Mouse (Mus musculus) thymus, adult 2 months (tissue): ENCODE data around the gene Gm20388. TPM values are rescaled to one million over a fixed set of nuclear protein-coding genes. Genes with fewer than 3 reads are reported as not detected.

Experiments
- DNase-seq: peaks from one replicate; pipeline ENCODE4 v3.0.0; 2021
- H3K27ac ChIP-seq: fragments of 200-500 bp; 2 replicates; pipeline ENCODE4 v1.5.1; 2012; ENCODE audit warnings: low read length, control low read depth; ENCODE audit not compliant: control insufficient read depth, insufficient read depth
- H3K27me3 ChIP-seq: fragments of 200-500 bp; 2 replicates; pipeline ENCODE4 v1.6.1; 2012; ENCODE audit warnings: mild to moderate bottlenecking, low read length, moderate library complexity, mixed read lengths; ENCODE audit not compliant: control insufficient read depth, insufficient read depth
- H3K36me3 ChIP-seq: fragments of 200-500 bp; 2 replicates; pipeline ENCODE4 v1.6.1; 2012; ENCODE audit warnings: mild to moderate bottlenecking, low read length, moderate library complexity; ENCODE audit not compliant: control insufficient read depth, insufficient read depth
- H3K4me1 ChIP-seq: fragments of 200-500 bp; replicated peaks from 2 replicates; pipeline ENCODE4 v1.6.1; 2012; ENCODE audit warnings: low read length; ENCODE audit not compliant: control insufficient read depth, insufficient read depth
- H3K4me3 ChIP-seq: fragments of 200-500 bp; 2 replicates; pipeline ENCODE4 v1.5.1; 2012; ENCODE audit warnings: mild to moderate bottlenecking, low read length, control low read depth, moderate library complexity; ENCODE audit not compliant: control insufficient read depth, insufficient read depth
- CTCF ChIP-seq: fragments of 200-500 bp; IDR thresholded peaks from 2 replicates; pipeline ENCODE4 v1.5.1; 2012; ENCODE audit warnings: mild to moderate bottlenecking, control low read depth, low read length, moderate library complexity, borderline replicate concordance; ENCODE audit not compliant: control insufficient read depth, poor library complexity, insufficient read depth; ENCODE audit errors: extremely low read depth
- POLR2A ChIP-seq: fragments of 200-500 bp; IDR thresholded peaks from 2 replicates; pipeline ENCODE4 v1.6.1; 2012; ENCODE audit warnings: mild to moderate bottlenecking, low read length, control low read depth, moderate library complexity; ENCODE audit not compliant: control insufficient read depth, poor library complexity, insufficient read depth; ENCODE audit errors: extremely low read depth
- WGBS: fragments of 180-500 bp; shearing (Covaris S2); methylation state at CpG from one replicate; pipeline ENCODE4 v1.1.7; 2018; 5-methylcytosine and 5-hydroxymethylcytosine counted together
- polyA plus RNA-seq: library from polyadenylated mRNA; depleted of rRNA; stranded (reverse); fragments of >200 nt; gene quantifications from 2 replicates; pipeline ENCODE4 v1.2.3, GENCODE M21; 2012

The Gm20388 gene
- polyA plus RNA-seq, 1 experiment: 103 TPM

DNA sequence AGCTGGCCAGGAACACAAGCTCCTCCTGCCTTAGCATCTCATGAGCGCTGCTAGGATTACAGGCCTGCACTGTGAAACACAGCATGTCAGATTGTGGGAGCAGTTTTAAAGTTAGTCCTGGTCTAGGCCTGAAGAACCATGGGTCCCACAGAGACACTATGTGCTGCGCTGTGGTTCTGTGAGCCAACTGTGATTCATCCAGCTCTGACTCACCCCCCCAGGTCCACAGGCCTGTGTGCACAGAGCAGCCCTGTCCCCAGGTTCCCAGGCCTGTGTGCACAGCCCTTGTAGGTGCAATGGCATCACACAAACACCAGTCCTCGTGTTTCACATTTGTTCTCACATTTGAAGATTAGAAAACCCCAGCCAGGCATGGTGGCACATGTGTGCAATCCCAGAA, 4420.5 kb downstream of the Gm20388 start:
- DNase-seq: no peak
- peaks cover 28% of the 10 kb centered on the region for H3K36me3 ChIP-seq
- WGBS: over 99% methylated on average over 3 of the region's 3 CpGs
- H3K4me3 ChIP-seq: no peak overlapping the region
- no peaks in the 10 kb centered on the region for H3K4me1 ChIP-seq
- H3K27ac ChIP-seq: no peak overlapping the region
- TF ChIP-seq CTCF: no peak
- TF ChIP-seq POLR2A: no peak
- no peaks in the 10 kb centered on the region for H3K27me3 ChIP-seq

DNA sequence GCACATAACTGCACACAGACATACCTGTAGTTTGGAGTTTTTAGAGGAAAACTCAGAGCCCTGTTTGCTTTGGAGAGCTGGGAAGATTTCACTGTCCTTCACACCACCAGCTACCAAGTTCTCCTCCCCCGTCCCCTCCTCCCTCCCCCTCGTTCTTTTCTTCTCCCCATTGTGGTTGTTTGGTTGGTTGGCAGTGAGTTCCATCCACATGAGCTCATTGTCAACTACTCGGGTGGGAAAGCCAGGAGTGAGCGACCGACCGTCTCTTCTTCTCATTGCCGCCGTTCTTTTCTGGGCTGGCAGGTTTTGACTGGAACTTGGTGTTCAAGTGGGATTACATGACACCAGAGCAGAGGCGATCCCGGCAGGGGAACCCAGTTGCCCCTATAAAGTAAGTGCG, 4421.1 kb downstream of the Gm20388 start:
- no peaks in the 10 kb centered on the region for H3K27me3 ChIP-seq
- WGBS: 89% methylated on average over 11 of the region's 11 CpGs
- DNase-seq: no peak
- no peaks in the 10 kb centered on the region for H3K4me1 ChIP-seq
- no peak overlapping the region for H3K27ac ChIP-seq
- no peak overlapping the region for H3K4me3 ChIP-seq
- peaks cover 31% of the 10 kb centered on the region for H3K36me3 ChIP-seq
- no peak for TF ChIP-seq CTCF
- TF ChIP-seq POLR2A: no peak

DNA sequence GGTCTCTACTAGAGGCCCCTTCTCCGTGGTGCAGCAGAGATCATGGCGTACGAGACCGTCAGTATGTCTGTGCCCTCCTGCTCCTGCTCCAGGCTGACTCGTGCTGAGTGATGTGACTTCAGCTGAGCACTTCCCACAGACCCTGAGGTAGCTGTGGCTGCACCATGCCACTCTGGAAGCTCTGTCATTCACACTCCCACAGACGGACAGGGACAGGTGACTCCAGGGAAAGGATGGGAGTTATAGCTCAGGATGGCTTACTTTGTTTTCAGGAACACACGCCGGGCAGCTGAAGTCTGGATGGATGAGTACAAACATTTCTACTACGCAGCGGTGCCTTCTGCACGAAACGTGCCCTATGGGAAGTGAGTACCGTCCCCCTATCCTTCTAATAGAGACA, 4425.7 kb downstream of the Gm20388 start:
- no peak for DNase-seq
- WGBS: 97% methylated on average over 13 of the region's 13 CpGs
- no peak overlapping the region for H3K4me3 ChIP-seq
- H3K4me1 ChIP-seq: no peaks in the 10 kb centered on the region
- H3K36me3 ChIP-seq: peaks cover 42% of the 10 kb centered on the region
- no peaks in the 10 kb centered on the region for H3K27me3 ChIP-seq
- H3K27ac ChIP-seq: no peak overlapping the region
- TF ChIP-seq POLR2A (no peak), CTCF (no peak)

GRCm38 (mm10) chr8:124339742-124340141, 4429.1 kb downstream of the Gm20388 start:
- H3K4me1 ChIP-seq: peaks cover 9% of the 10 kb centered on the region
- H3K4me3 ChIP-seq: no peak overlapping the region
- no peaks in the 10 kb centered on the region for H3K27me3 ChIP-seq
- H3K27ac ChIP-seq: no peak overlapping the region
- DNase-seq: no peak
- WGBS: 100% methylated on average over 3 of the region's 3 CpGs
- H3K36me3 ChIP-seq: peaks cover 54% of the 10 kb centered on the region
- TF ChIP-seq POLR2A: no peak
- no peak for TF ChIP-seq CTCF

GRCm38 (mm10) chr8:124340360-124341068, 4429.9 kb downstream of the Gm20388 start:
- no peak overlapping the region for H3K4me3 ChIP-seq
- no peaks in the 10 kb centered on the region for H3K27me3 ChIP-seq
- H3K4me1 ChIP-seq: peaks cover 9% of the 10 kb centered on the region
- 91% methylated on average over 17 of the region's 17 CpGs for WGBS
- H3K36me3 ChIP-seq: peaks cover 48% of the 10 kb centered on the region
- H3K27ac ChIP-seq: no peak overlapping the region
- no peak for DNase-seq
- TF ChIP-seq POLR2A (no peak), CTCF (no peak)

GRCm38 (mm10) chr8:124343151-124343550, 4432.5 kb downstream of the Gm20388 start:
- Histone ChIP-seq H3K27ac (no peak overlapping the region), H3K27me3 (no peaks in the 10 kb centered on the region), H3K36me3 (peaks cover 31% of the 10 kb centered on the region), H3K4me3 (no peak overlapping the region), H3K4me1 (peaks cover 13% of the 10 kb centered on the region)
- TF ChIP-seq POLR2A: no peak
- TF ChIP-seq CTCF: no peak
- WGBS: 98% methylated on average over 15 of the region's 15 CpGs
- no peak for DNase-seq
